Mouse (Mus musculus) cerebellum, postnatal 14 days (tissue): ENCODE data around the gene Ppp1r12c.

ENCODE experiments used
- DNase-seq, 2 experiments: peaks; one replicate each; pipeline ENCODE4 v3.0.0; 2021; ENCODE audit warnings: mixed read lengths in 2 of 2

Ppp1r12c gene

DNA sequence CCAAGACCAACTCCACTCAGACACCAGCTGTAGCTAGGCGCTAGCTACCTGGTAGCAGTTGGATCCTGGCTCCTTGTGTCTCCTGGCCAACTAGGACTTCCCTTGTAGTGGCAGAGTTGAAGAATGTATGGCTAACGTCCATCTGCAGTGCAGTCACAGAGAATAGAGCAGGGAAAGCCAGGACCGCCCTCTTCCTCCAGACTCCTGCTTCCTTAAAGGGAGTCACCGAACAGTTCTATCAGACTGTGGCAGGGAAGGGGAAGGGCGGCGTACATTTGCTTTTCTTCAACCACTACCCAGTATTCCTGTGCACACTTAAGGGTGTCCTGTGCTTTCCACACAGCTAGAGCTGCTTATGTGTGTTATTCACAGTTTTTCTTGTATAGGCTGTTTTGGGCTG, 10.2 kb downstream of the Ppp1r12c start:
- no peak for DNase-seq

DNA sequence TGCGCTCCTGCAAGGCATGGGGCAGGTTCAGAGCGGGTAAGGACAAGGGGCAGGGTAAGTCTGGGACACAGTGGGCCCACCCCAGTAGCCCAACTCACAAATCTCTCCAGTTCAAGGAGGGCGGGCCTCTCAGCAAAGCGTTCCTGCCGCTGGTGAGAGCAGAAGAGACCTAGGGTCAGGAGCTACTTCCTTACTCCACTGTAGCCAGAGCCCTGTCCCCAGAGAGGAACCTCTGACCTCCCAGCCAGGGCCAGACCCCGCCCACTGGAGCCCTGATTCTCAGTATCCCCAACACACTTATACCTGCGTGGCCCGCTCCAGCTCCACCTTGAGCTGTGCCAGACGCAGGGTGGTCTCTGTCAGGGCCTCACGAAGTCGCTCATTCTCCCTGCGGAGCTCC, 19.2 kb downstream of the Ppp1r12c start:
- DNase-seq, result no peak

DNA sequence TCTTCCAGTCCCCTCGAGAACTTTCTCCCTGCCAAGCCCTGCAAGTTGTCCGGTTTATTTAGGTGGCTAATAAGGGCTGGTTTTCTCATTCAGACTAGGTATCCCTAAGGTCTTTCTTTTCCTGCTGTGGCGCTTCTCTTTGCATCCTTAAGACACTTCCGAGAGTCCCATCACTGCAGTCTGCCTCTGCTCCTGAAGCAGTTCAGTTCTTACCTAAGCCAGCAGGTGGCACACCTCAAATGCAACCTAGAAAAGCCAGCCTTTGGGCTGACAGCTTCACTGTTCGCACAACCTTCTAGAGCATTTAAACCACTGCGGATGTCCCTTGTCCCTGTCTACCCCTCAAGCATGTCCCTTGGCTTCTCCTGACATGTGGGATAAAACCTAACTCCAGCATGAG, 21.8 kb downstream of the Ppp1r12c start:
- DNase-seq, result peak; percentile 66 to 75

DNA sequence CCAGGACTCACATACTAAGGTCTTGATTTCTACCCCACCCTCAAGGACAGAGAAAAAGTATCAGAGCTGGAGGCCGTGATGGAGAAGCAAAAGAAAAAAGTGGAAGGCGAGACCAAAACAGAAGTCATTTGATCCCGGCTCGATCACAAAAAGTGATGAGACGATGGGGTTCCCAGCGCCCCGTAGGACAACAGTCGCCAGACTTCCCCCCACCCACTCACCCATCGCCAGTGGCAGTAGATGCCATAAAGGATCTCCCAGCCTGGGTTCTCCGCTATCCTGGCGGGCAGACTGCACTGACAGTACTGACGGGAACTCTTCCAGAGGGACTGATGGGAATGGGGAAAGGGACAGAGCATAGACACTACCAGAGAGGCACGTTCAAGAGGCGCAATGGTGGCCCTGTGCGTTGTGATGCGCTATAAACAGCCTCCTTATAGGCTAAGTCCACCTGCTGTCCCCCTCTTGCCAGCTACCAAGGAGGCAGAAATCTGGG, 22.6 kb downstream of the Ppp1r12c start:
- no peak for DNase-seq

DNA sequence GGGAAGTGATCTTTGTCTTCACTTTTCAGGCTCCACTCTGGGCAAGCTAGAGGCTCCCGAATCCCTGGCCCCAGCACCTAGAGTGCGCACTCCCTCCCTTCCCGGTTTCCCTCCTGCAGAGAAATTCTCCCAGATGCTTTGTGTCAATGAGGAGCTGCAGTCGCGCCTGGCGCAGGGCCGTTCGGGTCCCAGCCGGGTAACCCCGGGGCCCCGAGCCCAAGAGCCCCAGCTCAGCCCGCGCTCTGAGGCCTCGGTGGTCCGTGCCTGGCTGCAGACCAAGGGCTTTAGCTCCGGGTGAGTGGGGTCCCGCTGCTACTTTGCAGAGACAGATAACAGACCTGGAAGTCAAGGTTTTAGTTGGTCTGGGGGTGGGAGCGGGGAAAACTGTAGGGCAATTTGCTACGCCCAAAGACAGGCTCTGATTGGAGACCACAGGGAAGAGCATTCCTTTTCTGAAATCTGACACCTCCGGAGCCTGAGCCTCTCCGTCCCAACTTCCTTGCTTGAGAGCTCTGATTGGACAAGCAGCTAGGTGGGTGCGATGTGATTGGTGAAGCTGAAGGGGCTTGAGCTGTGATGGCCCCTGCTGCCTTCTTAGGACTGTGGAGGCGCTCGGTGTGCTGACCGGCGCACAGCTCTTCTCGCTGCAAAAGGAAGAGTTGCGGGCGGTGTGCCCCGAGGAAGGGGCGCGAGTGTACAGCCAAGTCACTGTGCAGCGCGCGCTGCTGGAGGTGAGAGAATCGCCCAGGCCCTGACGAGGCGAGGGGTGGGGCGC, 23.3 kb downstream of the Ppp1r12c start:
- DNase-seq, result peak; percentile 76 to 80

DNA sequence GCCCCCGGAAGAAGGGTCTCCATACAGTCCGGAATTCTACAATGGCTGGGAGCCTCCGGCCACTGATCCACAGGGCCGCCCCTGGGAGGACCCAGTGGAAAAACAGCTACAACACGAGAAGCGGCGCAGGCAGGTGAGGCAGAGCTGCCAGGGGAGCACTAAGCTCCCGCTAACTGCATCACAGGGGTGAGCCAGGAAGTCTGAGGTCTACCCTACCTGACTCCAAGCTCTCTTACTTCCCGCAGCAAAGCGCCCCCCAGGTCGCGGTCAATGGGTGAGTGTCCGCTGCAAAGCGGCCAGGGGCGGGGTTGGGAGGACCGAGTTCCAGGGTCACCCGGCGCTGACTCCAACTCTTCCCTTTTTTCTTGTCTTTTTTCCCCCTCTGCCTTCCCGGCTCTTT, 27.5 kb downstream of the Ppp1r12c start:
- DNase-seq, result no peak

DNA sequence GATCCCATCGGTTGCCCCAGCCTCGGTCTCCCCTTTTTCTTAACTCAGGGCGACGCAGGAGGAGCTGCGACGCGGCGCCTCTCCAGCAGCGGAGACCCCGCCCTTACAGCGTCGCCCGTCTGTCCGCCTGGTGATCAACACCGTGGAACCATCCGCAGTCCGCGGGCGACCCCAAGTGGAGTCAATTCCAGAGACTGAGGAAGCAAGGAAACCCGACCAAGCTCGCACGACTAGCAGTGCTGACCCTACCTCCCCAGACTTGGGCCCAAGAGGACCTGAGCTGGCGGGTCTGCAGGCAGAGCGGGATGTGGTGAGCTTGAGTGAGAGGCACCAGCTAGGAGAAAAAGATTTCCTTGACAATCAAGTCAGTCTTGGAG, 30.3 kb downstream of the Ppp1r12c start:
- DNase-seq, result peak; percentile 94

DNA sequence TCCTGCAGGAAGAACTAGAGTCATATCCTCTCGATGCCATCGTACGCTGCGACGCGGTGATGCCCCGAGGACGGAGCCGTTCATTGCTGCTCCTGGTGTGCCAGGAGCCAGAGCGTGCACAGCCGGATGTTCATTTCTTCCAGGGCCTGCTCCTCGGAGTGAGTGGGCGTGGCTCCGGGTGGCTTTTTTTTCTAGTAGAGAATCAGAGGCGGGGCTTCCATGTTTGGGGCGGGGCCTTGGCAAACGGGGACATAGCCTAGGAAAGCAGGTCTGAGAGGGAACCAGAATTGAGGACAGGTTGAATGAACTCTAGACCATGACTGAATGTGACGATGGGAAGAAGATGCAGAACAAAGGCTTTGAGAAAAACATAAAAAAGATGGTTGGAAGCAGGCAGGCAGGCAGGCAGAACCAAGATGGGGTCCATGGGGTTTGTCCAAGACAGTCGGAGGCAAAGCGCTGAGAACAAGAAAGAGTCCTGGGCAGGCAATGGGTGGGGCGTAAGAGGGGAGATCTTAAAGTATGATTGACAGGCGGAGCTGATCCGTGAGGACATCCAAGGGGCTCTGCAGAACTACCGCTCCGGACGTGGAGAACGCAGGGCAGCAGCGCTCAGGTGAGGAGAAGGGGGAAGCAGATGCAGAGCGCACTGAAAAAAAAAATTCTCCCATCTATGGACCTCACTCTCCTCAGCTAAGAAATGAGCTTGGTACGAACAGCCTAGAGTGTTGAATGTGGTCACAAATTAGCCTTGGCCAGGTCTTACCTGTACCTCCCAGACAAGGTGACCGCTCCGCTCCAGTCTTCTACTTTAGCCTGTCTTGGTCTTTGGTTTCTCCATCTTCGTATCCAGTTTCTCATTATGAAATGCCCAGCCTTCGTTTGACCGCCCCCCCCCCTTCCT, 31.0 kb downstream of the Ppp1r12c start:
- DNase-seq, result peak; percentile 75 to 82

DNA sequence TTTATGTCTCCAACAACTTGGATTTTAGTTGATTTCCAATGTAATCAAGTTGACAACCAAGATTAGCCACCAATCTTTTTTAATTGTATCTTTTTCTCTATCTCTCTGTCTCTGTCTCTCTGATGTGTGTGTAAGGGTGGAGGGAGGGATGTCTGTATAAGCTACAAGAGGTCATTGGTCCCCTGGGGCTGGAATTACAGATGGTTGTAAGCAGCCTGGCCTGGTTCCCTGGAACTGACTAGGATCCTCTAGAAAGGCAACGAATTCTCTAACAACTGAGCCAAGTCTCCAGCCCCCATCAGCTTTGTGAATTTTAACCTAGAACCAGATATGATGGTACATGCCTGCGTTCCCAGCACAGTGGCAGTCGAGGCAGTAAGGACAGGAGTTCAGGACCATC, 33.7 kb downstream of the Ppp1r12c start:
- peak; percentile 32 to 41 for DNase-seq

DNA sequence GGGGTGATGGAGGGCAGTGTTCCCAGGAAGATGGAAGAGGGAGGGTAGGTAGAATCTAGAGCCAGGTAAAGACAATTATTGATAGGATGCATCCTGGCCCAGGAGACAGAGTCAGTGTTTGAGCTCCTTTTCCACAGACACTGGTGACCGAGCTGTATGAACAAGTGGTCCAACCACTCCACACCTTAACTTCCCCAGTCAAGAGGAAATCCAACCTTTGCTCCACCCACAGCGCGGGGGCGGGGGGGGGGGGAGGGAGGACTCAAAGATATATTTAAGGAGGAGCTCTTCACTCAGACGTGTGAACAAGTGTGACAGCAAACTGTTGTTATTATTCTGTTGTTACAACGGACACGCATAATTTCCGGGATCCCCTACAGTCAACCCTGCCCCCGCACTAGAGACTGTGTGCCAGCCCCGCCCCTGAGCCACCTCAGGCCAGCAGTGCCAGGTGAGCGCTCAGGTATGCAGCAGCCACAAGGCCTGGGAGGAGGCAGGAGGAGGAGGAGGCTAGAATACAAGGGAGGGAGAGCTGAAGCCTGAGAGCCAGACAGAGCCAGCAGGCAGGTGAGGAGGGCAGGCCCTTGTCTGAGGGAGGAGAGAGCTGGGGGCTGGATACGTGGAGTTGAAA, 37.2 kb downstream of the Ppp1r12c start:
- DNase-seq, result no peak

DNA sequence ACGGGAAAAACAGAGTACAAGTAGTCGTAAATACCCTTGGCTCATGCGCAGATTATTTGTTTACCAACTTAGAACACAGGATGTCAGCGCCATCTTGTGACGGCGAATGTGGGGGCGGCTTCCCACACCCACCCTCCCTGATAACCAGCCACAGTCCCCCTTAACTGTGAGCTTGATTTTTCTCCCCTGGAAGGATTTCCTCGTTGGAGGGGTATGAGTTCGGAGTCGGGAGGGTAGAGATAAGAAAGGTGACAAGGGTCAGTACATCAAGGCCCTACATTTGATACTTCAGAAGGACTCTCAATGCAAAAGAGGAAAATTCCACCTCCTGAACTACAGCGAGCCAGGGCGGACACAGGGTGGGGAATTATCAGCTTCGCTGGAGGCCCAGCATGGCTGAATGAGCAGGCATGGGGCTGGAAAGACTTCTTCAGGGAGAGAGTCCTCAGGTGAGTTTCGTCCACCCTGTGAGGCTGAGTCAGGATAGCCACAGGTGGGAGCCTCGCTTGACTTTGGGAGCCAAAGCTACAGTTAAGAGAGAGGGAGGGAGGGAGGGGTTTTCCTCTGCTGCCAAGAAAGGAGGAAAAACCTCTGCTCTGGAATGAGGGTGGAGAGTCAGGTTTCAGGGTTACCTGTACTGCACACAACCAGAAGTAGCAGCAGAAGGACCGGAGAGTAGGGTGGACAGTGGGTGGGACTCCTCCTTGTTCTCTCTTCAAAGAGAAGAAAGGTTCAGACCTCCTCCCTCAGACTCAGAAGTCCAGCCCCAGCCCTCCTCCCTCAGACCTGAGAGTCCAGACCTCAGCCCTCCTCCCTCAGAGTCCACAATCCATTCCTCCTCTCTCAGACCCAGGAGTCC, 40.7 kb downstream of the Ppp1r12c start, which contains the start of gene Eps8l1:
Gene Eps8l1 (plus strand): TSS at position 99 of the 859 bp plus-strand sequence.
- DNase-seq, result no peak

DNA sequence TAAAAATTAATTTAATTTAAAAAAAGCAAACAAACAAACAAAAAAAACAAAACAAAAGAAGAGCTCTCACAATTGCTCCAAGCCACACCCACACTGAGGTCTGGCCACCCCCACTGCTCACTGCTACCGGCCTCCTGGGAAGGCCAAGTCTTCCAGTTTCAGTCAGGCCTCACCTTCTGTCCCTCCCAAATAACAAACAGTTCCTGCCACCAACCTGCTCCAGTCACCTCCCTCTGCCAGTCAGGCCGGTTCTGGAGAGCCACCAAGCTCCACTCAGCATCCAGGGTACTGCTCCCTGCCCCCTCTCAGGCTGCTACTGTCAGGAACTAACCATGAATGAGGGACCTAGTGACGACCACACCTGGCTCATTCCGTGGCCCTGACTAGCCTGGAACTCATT, 48.8 kb downstream of the Ppp1r12c start:
- DNase-seq, result no peak

DNA sequence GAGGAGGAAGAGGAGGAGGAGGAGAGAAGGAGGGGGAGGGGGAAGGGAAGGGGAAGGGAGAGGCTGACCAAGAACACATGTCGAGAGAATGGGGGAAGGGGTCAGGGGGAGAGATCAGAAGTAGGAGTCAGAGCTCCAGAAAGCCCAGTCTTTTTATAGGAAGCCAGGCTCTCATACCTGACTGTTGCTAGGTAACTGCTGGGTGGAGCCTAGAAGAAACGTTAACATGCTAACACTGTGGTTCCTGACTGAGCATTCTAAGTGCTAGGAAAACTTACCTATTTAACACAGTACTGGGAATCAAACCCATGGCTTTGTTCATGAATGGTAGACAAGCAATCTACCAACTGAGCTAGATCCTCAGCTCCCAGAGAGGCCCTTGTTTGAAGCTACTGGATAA, 52.3 kb downstream of the Ppp1r12c start:
- no peak for DNase-seq

DNA sequence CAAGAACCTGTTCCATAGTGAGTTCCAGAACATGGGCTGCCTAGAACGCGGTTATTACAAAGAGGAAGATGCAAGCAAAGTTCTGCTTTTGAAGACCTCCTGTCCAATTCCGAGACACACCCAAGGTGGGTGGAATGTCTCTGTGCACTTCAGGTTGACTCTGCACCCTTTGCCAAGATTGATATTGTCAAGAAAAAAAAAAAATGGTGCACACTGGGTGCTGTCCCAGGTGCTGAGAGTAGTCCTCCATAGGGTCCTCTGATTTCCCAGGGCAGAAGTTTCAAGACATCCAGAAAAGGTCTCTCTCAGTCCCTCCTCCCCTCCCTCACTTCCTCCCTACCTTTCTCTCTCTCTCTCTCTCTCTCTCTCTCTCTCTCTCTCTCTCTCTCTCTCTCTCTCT, 53.0 kb downstream of the Ppp1r12c start:
- no peak for DNase-seq

DNA sequence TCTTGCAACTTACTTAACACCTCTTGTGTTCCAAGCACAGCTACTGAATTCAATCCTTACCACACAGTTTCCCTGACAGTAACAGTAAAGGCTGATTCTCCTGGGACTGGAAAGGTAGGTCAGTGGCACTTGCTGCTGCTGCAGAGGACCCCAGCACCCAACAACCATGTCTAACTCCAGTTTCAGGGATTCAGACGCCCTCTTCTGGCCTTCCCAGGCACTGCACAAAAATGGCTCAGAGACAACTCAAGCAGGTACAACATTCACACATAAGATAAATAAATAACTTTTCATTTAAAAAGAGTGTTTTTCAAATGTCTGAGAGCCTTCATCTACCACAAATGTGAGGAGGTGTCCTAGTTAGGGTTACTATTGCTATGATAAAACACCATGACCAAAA, 54.3 kb downstream of the Ppp1r12c start:
- peak in 1 of 2 experiments; percentile 21 for DNase-seq

DNA sequence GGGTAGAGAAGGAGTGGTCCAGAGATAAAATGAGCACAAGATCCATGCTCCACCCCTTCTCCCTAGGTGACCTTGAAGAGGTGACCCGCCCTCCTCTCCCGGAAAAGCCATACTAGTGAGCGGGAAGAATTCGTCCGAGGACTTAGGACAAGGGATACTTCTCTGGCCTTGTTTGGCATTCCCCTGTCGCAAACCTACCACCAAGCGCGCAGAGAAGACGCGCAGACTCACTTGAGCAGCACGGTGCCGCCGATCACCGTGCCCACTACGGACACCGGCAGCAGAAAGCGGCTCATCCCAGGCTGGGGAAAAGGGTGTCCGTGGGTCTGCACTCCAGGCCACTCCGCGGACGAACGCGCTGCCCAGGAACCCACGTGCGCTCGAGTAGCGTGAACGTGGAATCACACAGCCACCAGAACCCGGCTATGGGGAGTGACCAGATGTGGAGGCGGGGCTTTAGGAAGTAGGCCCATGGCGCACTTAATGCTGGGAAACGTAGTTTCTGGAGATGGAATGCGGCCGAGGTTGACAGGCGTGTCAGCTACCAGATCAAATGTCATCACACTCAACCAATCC, 56.2 kb downstream of the Ppp1r12c start, which contains the start of gene Rdh13:
Gene Rdh13 (minus strand): TSS at position 434 of the 576 bp plus-strand sequence.
- peak; percentile 92 to 93 for DNase-seq

DNA sequence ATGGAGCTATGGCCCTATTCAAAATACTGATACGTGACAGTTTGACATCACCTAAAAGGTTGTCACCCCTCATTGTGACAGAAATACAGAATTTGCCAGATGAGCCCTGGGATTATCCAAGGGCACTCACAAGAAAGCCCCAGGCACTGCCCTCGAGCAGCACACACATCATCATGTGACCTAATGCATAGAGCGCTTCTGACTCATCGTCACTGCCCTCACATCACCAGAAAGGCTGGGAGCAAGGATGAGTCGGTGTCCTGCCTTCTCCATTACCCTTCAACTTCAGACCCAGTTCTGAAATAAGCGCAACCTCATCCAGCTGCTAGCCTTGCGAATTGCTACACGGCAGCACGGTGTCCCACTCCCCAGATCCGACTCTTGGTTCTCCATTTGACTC, 60.9 kb downstream of the Ppp1r12c start:
- DNase-seq, result no peak

DNA sequence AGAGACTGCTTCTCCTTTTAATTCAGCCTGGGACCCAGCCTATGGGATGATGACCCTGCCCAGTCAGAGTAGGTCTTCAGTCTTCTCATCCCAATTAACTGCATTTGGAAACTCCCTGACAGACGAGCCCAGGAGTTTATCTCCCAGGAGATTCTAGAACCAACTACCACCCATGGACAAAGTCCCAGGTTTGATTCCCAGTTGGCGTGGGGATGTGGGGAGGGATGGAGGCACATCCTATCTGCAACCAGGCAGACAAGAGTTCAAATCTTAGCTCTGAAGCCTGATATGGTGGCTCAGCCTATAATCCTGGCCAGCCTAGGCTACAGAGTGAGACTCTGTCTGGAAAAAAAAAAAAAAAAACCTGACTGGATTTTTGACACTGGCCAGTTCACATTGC, 63.8 kb downstream of the Ppp1r12c start:
- DNase-seq, result peak in 1 of 2 experiments; percentile 0

DNA sequence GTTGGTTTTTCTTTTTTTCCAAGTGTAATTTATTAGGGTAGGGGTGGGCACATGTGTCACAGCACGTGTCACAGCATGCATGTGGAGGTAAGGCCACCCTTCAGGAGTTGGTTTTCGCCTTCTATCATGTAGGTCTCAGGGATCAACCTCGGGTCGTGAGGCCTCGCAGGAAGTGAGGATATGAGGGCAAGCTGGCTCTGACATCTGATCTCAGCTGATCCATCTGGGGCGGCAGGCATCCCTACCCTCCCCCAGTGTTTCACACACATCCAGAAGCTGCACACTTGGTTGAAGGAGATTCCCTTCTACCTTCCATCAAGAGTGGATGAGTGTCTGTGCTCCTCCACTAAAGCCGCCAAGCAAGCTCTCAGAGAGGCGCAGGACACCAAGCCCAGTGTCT, 69.5 kb downstream of the Ppp1r12c start:
- no peak for DNase-seq

DNA sequence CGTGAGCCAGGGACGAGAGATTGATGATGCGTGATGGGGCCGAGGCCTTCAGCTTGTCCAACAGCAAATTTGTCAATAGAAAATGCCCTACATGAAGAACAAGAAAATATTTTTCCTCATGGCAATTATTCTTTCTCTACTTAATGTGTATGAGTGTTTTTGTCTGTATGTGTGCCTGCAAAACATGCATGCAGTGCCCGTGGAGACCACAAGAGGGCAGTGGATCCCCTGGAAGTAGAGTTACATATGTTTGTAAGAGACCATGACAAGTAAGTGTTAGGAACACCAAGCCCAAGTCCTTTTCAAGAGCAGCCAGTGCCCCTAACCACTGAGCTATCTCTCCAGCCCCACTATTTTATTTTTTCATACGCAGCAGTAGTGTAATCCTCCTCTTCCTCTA, 69.9 kb downstream of the Ppp1r12c start:
- peak; percentile 80 to 87 for DNase-seq
